Mouse (Mus musculus) adrenal gland, postnatal 36 days (tissue): ENCODE measurements around the gene Hmgcl. TPM values are rescaled to one million over a fixed set of nuclear protein-coding genes. Genes with fewer than 3 reads are reported as not detected.

ENCODE experiments used
- DNase-seq, 2 experiments: peaks; one replicate each; pipeline ENCODE4 v3.0.0; 2021; ENCODE audit warnings: mixed read lengths in 1 of 2
- long read RNA-seq, 2 experiments: library from polyadenylated mRNA; stranded (forward); transcript quantifications; one replicate each; pipeline ENCODE4 v2.0.0; 2021; ENCODE audit warnings: borderline sequencing depth in 2 of 2
- total RNA-seq, 2 experiments: library from RNA; stranded (reverse); gene quantifications; 2 replicates each; pipeline ENCODE4 v1.2.3; 2021

The Hmgcl gene
- 10 to 100 TPM; 56.1 to 62.6 TPM for total RNA-seq
- long read RNA-seq, experiment 1, transcript Hmgcl-201 (9 exons, 1,418 nt): major isoform, 166 of 187 reads
- long read RNA-seq, experiment 1, partial matches to known transcripts: 11 of 187 reads
- long read RNA-seq, experiment 1, other reads (novel, unspliced or antisense): 10 of 187 reads
- long read RNA-seq, experiment 2, transcript Hmgcl-201 (9 exons, 1,418 nt): major isoform, 73 of 83 reads
- long read RNA-seq, experiment 2, partial matches to known transcripts: 0 of 83 reads
- long read RNA-seq, experiment 2, other reads (novel, unspliced or antisense): 10 of 83 reads

- DNase-seq: peak; percentile 97 to 98
Observed at GRCm38 (mm10) chr4:135946278-135946658, at the start of gene Hmgcl. Hmgcl (plus strand) TSS chr4:135946448.

DNA sequence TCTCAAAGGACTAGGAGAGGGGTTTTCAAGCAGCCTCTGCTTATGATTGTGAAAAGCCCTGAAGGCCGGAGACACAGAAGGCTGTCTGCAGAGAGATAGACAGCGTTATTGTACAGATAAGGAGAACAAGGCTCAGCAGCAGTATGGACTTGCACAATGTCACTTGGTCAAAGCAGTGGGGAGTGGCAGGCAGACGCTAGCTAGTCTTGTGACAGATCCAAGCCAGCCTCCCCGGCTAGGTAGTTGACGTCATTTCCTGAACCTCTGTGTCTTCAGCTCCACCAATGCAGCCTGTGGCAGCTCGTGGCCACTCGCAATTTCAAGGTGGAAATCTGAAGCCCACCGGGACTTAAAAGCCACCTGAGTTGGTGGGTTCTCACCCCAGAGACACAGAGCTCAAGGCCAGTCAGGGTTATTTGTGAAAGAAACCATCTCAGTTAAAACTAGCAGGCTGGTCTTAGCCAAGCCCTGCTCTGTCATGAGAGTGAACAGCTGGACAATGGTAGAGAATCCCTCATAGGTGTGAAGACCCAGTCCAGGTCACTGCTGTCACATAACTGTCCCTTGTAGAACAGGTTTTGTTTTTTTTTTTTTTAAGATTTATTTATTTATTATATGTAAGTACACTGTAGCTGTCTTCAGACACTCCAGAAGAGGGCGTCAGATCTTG is 47.7 kb upstream of the Hmgcl start:
- peak; percentile 39 to 49 for DNase-seq

DNA sequence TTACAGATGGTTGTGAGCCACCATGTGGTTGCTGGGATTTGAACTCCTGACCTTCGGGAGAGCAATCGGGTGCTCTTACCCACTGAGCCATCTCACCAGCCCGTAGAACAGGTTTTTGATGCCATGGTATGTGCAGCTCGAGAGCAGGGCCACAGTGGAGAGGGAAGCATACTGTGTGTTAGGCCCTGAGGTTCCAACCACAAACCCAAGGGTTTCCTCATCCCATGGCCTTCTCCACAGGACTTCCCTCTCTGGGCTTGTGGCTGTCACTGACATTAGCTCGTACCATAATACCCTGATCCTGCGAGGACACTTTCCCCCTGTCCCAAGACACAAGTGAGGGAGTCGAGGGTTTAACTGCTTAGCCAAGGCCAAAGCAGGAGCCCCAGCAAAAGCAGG is 47.2 kb upstream of the Hmgcl start:
- no peak for DNase-seq

DNA sequence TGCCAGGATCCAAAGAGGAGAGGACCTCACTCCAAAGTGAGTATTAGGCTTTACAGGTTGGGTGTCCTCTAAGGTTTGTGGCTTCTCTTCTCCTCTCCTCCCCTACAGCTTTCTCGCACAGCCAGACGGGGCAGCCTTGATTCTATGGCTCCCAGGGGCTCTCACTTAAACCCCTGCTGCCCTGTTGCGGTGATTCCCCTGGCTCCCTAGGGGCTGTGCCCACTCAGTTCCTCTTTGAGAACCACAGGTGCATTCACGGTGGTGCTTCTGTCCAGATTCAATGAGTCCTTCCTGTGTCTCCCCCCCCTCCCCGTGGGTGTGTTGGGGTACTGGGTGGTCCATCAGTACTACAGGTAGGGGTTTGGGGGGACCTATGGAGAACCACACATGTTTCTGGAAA is 46.2 kb upstream of the Hmgcl start:
- DNase-seq: no peak

GRCm38 (mm10) chr4:135902606-135903242 is 43.5 kb upstream of the Hmgcl start:
- no peak for DNase-seq

DNA sequence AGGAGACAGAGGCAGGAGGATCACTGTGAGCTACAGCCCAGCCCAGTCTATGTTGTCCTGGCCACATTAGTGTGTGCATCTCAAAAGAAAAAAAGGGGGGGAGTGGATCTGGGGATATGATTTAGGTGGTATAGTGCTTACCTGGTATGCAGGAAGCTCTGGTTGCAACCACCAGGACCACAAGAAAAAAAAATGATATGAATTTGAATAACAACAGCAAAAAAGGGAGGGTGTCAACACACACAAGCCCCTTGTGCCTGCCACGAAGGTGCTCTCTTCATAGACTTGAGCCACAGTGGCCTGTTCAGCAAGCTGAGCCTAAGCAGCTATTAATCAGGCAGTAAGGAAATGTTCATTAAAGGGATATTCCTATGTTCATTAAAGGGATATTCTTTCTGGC is 41.4 kb upstream of the Hmgcl start:
- DNase-seq: no peak

GRCm38 (mm10) chr4:135906633-135907032 is 39.6 kb upstream of the Hmgcl start:
- DNase-seq: no peak

GRCm38 (mm10) chr4:135909326-135910066 is 36.8 kb upstream of the Hmgcl start:
- no peak for DNase-seq

DNA sequence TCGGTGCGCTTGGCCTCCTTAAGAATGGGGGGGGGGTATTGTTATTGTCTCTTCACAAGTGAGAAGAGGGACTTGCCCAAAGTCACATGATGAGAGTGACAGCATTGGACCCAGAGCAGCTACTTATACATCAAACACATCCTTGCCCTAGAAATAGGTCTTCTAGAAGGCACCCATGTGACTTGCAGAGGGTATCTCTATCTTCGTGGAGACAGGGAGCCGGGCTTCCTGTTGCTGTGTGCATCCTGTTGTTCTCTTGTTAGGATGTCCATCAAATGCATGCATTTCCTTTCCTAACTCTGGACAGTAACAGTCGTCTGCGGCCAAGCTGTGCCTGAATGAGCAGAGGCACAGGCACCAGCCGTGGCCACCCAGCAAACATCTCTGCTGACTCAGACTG is 34.7 kb upstream of the Hmgcl start:
- DNase-seq: peak in 1 of 2 experiments; percentile 38

- no peak for DNase-seq
Observed at GRCm38 (mm10) chr4:135912164-135912563, 34.1 kb upstream of the Hmgcl start.

GRCm38 (mm10) chr4:135912835-135913234 is 33.4 kb upstream of the Hmgcl start:
- DNase-seq: no peak

DNA sequence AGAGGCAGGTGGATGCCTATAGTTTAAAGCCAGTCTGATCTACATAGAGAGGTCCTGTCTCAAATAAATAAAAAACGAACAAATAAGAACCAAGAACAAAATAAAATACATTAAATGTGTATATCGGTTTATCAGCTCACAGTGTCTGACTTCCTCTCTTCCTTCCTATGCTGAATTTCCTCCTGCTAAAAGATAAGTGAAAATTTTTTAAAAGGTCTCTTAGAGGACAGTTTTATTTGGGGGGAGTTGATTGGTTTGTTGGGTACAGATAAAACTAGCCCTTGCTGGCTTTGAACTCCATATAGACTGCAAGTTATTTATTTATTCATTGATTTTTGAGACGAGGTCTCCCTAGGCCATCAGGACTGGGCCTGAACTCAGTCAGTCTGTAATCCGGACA is 32.8 kb upstream of the Hmgcl start:
- DNase-seq: no peak

DNA sequence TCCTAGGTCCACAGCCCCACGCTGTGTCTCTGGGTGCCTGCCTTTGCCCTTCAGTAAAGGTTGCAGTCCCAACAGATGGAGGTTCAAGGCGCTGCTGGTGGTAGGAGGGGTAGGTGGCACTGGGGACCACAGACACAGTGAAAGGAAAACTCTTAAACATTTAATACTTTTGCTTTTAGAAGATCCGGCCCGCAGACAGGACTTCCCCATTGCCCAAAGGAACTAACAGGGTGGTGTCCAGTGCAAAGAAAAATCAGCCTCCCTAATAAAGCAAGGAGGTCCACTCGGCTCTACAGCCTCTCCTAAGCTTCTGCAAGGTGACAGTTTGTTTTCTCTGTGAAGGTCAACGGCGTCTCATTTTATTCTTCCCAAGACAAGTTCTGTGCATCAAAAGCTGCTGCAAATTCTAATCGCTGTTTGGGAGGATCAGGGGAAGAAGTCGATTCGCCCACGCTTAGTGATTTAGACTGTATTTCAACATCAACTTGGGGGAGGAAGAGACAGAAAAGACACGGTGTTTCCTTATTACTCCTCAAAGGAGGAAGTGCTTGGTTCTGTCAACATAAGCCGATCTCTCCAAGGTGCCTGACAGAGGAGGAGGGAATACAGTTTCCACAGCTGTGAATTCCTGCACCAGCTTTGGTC is 27.5 kb upstream of the Hmgcl start:
- DNase-seq: no peak

DNA sequence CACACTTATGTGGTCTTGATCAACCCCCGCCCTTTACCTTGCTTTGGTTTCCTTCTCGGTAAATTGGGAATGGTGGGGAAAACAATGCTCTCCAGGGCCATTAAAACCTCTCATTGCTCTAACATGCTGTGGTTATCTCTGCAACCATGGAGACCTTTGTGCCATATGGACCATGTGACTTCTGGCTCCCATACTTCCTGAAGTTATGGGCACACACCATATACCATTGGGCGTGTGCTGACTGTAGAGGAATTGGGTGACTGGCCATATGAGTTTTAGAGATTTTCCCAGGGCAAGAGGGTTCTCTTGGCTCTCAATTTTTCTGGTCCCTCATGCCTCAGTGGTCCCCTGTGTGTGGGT is 27.0 kb upstream of the Hmgcl start:
- no peak for DNase-seq

DNA sequence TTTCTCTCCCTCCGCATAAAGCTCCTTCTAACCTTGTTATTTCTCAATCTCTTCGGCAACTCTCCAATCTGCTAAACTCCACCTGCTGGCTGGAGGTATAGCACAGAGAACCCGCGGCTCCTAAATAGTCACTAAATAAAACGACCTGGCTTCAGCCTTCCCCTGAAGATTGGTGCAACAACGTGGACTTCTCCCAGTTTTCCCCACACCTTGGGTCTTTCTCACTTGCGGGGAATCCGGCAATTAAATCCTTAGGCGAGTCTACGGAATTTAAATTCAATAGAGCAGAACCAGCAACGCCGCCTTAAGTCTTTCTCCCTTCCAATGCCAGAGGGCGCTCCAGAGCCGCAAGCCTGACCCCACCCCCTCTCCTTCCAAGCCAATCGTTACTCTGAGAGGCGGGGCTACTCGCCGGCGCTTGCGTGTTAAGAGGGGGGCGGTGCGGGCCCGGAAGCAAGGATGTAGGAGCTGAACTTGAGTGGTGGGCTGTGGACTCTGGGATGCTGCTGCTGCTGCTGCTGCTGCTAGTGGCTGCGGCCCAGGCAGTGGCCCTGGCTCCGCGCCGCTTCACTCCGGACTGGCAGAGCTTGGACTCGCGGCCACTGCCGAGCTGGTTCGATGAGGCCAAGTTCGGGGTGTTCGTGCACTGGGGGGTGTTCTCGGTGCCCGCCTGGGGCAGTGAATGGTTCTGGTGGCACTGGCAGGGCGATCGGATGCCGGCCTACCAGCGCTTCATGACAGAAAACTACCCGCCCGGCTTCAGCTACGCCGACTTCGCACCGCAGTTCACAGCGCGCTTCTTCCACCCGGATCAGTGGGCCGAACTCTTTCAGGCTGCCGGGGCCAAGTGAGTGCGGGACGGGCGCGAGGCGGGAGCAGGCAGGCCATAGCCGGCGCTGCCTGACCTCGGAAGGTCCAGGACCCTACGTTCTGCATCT is 25.7 kb upstream of the Hmgcl start, which contains the start of gene Fuca1:
Gene Fuca1, plus strand, starts transcription at position 432 of the 938 bp plus-strand sequence.
- peak; percentile 97 for DNase-seq

DNA sequence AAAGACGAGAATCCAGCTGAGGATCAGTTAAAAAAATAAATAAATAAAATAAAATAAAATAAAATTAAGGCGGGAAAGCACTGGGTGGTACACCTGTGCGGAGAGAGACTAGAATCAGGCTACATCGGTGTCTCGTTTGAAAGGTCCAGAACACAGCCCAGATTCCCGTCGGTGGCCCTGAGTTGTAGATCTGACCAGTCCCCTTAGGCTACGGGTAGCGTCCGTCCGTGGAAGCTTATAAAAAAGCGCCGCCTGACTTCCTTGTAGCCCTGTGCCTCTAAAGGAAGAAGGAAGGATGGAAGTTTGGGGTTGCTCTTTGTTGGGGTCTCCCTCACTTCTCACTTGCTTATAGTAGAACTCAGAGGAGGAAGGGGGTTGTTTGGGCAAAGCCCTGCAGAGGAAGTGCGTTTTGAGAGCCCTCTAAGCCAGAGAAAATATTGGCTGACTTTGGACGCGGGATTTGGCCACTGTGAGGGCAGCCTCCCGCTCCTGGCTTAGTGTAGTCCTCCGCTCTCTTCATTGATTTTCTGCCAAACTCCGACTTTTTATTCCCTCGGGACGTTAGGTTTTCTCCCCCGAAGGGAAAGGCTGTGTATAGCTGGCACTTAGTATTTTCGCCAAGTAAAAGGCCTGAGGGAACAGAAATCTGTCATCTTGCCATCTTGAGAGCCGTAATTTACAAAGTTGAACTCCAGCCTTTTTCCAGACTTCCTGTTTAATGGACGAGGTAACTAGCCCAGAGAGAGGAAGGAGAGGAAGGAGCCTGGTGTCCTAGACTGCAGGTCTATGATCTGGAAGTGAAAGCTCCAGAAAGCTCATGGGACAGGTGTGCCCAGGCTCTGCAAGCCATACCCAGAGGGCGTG is 24.8 kb upstream of the Hmgcl start:
- DNase-seq: peak in 1 of 2 experiments; percentile 40

- no peak for DNase-seq
Observed at GRCm38 (mm10) chr4:135922190-135922589, 24.1 kb upstream of the Hmgcl start.

DNA sequence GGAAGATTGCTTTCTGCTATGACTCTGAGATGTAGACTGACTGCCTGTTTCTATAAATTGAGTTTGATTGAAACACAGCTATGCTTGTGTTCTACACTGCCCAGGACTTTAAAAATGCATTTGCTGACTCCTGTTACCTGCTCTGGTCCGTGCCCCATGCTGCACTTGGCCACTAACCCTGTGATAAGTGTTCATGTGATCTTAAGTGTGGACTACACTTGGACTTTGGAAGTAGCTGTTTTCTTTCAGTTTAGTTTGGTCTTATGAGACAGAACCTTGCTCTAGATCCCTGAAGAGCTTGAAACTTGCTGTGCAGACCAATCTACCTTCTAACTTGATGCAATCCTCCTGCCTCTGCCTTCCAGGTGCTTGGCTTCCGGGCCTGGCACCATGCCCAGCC is 21.8 kb upstream of the Hmgcl start:
- DNase-seq: no peak

- DNase-seq: no peak
Observed at GRCm38 (mm10) chr4:135925341-135925740, 20.9 kb upstream of the Hmgcl start.

DNA sequence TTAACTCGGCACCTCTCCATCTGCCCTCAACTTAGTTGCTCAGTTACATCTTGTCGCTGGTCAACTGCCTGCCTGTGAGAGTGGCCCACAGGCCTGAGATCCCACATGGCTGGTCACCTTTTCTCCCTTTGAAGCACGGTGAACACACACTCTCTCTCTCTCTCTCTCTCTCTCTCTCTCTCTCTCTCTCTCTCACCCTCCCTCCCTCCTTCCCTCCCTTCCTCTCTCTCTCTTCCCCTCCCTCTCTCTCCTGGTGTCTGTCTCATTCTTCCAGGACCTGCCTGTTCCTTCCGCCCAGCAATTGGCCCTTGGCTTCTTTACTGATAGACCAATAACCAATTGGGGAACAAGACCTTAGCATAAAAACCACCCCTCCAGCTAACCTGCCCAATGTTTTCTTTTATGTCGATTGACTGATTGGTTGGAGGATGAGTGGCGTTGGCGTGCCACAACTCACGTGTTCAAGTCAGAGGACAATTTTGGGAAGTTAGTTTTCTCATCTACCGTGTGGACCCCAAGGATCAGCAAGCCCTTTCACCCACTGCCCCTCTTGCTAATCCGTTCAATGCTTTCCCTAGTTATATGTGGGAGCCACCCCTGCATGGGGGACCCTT is 19.9 kb upstream of the Hmgcl start:
- DNase-seq: no peak
